Mouse (Mus musculus) layer of hippocampus, postnatal 25 days (tissue): ENCODE data around the gene Hivep3. TPM values are rescaled to one million over a fixed set of nuclear protein-coding genes. Genes with fewer than 3 reads are reported as not detected.

Experiments
- DNase-seq, 2 experiments: peaks; one replicate each; pipeline ENCODE4 v3.0.0; 2022; ENCODE audit warnings: mixed read lengths in 2 of 2, low spot score in 1 of 2; ENCODE audit errors: extremely low spot score in 1 of 2
- total RNA-seq, 2 experiments: library from RNA; stranded (reverse); gene quantifications; 2 replicates each; pipeline ENCODE4 v1.2.3; 2021

Hivep3 gene
- total RNA-seq, 2 experiments from 2014 or later = 37.9 to 57.4 TPM

DNA sequence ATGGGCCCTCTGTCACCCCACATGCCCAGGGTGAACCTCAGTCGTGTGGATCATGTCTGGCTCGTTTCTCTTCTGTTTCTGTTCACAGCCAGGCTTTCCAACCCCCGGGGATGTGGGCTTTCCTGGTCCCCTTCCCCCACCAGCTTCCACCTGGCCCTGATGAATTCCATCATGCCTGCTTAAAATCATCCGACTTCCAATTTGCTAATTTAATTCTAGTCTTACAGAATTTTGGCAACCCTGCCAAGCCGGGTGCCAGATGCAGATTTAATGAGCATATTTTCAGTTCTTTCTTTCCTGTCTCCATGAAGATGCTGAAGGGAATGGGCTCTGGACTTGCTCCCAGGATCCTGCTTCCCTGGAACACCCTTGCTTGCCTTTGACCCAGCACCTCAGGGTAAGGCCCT, 311.6 kb downstream of the Hivep3 start:
- peak; percentile 53 to 62 for DNase-seq

DNA sequence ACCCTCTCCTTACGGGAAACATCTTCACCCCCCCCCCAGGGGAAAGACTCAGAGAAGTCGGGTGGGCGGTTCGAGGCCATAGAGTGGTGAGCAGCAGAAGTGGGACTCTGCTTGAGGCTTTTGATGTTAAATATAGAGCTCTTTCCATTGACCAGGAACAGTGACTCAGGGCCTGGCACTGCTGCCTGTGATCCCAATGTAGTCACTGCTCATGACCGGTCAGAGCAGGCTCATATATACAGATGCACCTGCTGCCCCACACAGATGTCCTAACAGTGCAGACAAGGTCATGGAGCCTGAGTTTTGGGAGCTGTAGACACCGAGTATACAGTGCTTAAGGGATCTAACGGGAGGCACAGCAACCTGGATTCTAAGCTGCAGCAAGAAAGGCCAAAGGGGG, 312.3 kb downstream of the Hivep3 start:
- DNase-seq = no peak

DNA sequence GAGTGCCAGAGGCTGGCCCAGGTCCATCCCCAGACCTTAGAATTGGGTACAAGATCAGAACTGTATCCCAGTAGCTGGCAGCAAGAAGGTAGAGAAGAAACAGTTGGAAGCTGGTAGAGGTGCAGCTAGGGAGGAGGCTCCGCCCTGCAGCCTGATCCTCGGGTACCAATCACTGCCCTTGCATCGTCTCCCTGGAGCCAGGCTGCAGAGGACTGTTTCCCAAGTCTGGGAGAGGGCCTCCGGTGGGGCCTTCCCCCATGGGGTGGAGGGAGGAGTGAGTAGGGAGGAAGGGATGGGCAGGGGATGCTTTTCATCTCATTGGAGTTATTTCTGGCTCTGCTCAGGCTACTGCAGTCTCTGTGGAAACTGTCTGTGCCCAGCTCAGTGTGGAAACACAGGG, 313.5 kb downstream of the Hivep3 start:
- DNase-seq = no peak

DNA sequence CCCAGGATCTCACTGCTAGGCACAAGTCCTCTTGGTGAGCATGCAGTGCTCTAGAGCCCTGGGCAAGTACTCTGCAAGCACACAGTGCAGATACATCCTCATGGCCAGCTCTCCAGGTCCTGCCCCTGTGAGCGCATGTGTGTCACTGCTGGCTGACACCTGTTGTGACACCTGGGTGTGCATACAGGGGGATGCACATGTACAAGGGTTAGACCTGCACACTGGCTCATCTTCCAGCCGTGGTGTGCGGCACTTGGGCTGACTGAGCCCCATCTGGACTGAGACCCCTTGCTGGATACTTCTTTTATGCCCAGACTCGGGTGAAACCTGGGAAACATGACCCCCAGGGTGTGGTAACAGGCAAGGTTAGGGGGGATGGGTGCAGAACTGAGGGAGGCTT, 314.7 kb downstream of the Hivep3 start:
- DNase-seq = no peak

DNA sequence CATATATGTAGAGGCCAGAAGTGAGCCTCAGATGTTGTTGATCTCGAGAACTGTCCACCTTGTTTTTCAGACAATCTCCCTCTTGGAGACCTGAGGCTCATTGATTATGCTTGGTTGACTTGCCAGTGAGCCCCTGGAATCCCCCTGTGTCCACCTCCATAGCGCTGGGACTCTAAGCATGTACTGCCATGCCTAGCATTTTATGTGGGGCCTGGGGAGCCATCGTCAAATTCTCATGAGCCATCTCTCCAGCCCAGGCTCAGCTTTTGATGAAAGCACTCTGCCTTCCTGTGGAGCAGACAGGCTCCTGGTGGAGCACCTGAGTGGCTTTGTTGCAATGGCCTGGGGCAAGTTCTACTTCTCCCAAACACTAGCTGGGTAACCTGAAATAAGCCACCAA, 316.3 kb downstream of the Hivep3 start:
- no peak for DNase-seq

DNA sequence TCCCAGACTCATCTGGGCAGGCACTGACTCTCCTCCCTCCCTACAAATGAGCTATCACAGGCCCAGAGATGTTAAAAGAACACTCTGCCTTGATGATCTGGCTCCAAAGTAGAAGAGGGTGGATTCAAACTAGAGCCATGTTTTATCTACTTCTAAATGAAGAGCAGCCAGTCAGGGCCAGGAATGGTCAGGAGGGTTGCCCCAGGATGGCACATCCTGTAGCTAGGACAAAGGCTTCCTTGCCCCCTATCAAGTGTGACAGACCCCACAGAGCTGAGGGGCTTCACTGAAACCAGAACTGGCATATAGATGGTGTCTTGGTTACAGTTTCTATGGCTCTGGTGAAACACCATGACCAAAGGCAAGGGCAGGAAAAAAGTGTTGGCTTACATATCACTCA, 318.9 kb downstream of the Hivep3 start:
- no peak for DNase-seq

DNA sequence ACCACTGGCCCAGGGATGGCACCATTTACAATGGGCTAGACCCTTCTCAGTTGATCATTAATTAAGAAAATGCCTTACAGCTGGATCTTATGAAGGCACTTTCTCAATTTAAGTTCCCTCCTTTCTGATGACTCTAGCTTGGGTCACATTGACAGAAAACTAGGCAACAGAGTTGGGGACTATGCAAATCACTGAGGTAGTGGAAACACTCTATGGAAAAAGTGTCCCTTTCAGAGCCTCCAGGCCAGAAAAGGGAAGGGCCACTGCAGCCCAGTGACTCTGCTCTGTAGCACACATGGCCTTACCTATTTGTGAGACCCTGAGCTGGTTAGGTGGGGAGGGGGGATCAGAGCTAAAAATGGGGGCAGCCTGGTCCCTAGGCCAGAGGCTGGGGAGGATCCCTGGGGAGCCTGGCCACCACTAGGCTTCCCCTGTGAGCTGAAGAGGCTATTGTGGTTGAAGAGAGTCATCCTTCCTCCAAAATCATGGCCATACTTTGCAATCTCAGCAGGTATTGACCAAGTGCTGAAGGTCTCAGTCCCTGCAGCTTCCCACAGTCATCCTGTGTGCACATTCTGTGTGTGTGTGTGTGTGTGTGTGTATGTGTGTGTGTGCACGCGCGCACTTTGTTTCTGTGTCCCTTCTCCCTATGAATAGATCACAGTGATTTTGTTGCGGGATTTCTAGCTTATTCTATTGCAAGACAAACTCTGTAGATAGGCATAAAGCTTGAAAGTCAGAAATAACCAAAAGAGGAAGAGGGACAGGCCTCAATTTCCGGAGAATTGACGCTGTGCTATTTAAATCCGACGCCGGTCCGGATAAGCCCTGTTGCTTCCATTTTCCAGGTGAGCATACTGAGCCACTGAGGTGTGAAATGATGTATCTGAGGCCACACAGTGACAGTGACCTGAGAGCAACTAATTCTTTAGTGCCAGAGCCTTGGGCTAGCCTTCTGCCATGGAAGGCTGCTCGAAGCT, 319.7 kb downstream of the Hivep3 start:
- DNase-seq = no peak

DNA sequence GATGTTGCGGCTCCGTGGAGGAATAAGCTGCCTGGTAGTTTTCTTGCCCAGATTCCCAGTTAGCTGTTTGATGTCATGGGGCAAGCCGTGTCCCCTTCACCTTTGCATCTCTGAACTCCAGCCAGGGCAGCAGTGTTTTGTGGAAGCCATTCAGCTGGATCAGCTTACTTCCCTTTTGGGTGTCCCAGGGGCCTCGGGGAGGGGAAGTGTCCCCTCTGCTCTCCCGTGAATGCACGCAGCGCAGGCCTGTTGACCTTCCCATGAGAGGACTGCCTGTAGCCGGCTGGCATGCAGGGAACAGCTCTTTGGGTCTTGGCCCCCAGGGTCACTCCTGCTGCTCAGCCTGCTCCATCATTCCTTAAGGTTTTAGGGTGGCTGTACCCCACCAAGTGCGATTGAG, 320.6 kb downstream of the Hivep3 start:
- DNase-seq = no peak

DNA sequence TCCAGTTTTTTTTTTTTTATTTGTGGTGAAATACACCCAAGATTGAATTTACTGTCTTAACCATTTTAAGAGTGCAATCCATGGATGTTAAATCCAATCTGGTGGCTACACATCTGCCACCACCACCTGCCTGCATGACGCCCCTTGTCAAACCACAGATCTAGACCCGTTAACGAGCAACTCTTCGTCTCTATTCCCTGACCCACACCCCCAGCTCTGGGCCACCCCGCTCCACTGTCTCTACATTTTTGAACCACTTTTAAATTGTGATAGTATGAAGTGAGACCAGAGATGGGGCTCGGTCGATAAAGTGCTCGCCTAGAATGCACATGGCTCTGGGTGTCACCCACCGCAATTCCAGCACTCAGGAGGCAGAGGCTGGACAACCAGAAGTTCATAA, 322.9 kb downstream of the Hivep3 start:
- no peak for DNase-seq

DNA sequence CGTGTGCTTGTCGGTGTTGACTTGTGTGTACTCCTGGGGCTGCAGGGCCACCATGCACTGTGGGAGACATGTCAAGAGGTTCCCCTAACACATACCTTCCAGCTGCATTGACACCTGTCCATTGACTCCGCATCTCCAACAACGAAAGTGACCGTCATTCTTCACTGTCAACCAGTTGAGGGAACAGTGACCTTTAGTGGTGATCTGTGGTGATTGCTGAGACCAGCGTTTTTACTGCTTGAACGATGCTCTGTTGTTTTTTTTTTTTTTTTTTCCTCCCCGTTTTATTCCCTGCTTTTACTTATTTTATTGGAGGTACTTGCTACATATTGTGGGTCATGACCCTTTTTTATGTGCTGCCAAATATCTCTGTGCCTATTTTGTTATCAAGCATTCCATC, 323.9 kb downstream of the Hivep3 start:
- no peak for DNase-seq

DNA sequence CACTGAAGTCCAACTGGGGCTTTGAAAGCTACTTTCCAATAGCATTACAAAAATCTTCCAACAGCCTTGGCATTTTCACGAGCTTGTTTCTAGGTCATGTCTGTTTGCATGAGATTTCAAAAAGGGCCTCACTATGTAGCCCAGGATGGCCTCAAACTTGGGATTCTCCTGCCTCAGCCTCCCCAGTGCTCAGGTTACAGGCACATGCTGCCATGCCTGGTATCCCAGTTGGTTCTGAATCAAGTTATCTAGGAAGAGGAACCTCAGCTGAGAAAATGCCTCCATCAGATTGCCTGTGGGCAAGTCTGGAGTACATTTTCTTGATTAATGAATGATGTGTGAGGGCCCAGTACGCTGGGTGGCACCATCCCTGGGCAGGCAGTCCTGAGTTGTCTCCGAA, 324.6 kb downstream of the Hivep3 start:
- no peak for DNase-seq

DNA sequence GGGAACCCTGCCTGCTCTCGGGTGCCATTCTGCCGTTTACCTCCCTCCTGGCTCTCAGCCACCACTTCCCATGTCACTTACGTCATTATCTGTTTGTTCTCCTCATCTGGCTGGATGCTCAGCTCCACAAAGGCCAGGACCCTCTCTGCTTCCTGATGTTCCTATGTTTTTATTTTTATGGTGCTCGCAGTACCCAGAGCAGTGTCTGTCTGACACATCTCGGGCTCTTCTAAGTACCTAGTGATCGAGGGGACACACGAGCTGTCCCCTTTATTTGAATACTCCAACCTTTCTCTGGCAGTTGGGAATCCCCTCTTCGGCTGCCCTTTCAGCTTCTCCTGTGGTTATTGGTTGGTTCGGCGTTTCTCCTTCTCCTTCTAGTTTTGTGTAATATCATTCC, 325.2 kb downstream of the Hivep3 start:
- DNase-seq = no peak

DNA sequence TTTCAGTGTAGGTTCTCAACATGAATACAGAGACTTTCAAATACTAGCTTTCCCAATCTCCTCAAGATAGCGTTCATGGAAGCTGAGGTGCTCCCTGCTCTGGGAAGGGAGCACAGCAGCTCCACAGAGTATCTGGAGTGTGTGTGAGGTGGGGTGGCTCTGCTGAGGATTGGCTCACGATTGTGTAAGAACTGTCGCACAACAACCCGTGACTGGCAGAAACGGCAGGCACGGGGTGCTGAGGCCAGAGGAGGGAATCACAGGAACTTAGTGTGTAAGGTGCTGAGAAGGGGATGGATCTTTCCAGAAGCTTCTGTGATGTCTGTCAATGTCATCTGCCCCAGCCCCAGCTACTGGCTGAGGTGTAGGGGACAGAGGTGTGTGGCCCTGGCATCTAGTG, 328.1 kb downstream of the Hivep3 start:
- no peak for DNase-seq

DNA sequence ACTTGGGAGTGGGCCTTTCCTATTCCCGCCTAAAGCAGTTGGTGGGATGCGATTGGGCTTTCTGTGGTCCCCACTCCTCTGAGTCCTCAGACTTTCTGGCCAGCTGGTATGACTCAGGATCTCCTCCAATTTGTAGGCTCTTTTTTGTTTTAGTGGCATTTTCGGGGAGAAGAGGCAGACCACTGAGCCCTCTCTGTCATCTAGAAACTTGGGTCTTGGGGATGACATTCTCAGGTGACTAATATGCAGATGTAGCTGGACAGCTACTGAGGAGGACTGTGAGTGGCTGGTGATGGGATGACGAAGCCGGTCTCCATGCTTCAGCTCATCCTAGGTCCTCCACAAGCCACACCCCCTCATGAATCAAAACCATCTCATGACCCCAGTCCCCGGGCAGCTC, 328.6 kb downstream of the Hivep3 start:
- DNase-seq = no peak

DNA sequence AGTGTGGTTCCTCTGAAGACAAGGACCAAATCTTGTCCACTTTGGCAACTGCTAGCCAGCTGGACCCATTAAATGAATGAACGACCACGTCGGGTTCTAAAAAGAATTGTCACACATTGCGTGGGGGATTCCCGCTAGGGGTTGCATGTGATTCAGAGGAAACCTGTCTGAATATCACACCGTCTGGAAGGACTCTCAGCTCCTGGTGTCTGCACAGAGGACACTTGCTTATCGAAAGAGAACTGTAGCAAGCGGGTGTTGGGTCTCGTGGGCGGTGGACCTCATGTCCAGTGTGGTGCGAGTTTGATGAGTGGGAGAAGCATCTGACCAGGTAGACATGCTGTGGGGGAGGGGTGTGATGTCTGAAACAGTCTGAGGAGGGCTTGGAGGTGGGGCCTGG, 329.2 kb downstream of the Hivep3 start:
- DNase-seq = no peak

DNA sequence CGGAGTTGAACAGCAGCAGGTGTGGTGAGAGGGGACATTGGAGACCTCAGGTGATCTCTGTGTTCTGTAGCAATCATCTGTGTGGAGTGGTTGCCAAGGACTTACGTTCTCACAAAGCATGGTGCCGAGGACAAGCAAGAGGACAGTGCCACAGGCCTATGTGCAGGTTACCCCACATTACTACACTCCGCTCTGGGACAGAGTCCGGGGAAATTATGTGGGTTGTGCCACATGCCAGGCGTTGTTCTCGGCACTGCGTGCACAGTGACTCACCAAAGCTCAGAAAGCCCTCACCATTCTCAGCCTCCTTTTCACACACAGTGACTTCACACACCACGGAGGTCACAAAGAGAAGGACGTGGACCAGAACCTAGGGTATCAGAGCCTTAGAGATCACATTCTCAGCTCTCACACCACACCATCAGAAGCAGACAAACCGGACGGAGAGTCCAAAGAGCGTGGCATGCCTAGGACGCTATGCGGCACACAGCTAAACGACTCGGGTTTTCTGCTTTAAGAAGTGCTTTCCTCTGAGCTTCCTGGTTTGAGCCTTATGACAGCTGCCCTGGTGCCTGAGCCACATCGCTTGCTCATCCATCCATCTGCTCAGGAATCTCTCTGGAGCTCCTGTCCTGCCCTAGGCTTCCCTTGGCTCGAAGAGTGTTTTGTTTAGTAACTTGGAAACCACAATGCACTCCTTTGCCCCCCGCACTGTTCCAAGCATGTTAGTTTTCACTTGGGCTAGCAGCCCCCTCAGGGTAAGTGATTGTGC, 330.0 kb downstream of the Hivep3 start:
- no peak for DNase-seq

DNA sequence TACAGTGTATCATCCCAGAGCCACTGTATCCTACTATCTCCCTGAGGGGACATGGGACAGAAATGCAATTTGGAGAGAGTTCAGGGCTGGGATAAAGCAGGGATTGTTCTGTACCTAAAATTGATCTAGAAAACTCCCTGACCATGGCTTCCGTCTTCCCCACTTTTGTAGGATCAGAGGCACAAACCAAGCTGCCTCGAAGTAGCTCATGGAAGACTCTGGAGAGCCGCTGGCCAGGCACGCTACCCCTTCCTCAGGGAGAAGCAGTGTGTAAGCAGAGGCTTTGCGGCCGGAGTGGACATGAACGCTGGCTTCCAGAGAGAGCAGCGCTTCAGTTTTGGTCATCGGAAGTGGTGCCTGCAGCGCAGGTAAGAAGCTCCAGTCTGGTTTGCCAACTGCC, 331.1 kb downstream of the Hivep3 start, which contains the start of gene AL607142.1:
AL607142.1 (plus strand) TSS at position 301 of the 400 bp plus-strand sequence.
- DNase-seq = no peak

DNA sequence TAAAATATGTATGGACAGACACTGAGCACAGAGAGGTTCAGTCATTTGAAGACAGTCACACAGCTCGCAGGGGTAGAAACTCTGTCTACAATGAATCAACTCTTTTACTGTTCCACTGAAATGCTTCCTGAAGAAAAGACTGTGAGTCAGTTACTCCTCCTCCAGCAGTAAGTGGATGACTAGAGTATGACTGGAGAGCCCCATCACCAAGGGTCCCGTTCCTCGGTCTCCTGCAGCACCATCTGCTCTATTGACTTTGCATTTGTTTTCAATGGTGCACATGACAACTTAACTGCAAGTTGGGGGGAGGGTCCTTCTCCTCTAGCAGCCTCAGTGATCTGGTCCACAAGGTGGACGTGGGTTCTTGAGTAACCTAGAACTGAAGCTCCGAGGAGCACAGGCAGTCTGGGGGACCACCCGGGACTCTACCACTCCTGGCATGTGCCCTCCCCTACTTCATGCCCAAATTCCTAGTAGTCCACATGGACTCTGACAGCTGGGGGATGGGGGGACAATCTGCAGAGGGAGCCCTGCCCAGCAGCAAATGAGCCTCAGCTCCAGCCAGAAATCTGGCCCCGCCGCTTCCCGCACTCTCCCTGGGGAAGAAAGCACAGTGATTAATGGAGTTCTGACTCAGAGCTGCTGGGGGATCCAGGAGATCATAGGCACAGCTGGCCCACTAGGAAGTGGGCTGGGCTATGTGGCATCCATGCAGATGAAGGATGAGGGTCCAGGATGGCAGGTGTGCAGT, 333.4 kb downstream of the Hivep3 start:
- DNase-seq = no peak

DNA sequence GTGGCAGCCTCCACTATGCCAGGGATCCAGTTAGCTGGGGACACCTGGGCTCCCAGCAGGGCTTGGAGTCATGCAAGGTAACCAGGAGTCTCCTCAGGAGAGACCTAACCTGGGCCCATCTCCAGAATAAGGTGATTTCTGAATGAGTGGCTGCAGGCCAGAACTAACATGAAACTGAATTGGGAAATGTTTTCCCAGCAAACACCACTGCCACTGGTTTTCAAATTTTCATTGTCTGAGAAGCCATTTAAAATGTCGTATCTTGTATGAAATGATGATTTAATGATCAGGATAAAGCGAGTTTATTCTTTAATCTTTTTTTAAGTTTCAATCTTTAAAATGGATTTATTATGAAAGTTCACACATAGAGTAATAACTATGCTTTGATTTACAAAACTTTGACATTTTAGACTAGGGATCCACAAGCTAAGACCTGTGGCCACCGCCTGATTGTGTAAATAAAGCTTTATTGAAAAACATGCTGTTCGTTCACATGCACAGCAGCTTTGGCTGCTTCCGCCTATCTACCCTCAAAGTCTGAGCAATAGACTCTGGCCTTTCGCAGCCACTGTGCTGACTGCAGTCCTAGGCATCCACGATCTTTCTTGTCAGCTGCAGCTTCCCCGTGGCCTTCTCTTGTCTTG, 334.1 kb downstream of the Hivep3 start:
- no peak for DNase-seq

DNA sequence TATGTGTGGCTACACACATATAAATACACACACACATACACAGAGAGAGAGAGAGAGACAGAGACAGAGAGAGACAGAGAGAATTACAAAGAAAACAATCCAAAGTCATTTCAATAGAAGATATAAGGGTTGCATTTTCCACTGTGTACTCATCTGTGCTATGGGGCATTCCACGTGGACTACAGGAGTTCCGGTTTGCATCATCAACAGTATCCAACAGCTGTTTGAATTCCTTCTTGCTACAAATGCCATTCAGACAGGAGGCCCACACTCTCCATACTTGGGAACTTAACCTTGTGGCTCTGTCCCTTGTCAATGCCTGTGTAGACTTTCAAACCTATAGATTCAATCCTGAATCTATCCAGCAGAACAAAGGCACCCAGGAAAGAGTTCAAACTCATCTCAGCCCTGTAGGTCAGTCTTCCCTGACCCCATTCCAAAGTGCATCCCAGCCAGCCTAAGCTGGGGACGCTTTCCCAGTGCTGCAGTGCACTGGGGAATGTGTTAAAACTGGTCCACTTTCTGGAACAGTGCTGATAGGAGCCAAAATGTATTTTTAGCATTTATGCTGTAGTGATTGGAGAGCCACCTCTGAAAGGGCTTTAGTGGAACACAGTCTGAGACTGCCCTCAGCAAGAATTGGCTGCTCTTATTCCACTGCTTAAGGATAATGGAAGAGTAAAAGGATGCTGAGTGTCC, 335.4 kb downstream of the Hivep3 start:
- no peak for DNase-seq
